Mouse (Mus musculus): Measurements from ENCODE around the gene Esyt2. TPM values are rescaled to one million over a fixed set of nuclear protein-coding genes. Genes with fewer than 3 reads are reported as not detected.

Gene Esyt2
- total RNA-seq, 2 experiments from 2014 or later, result 24.7 to 30.6 TPM

- DNase-seq, result no peak
These were observed 81.1 kb downstream of the Esyt2 start for GRCm38 (mm10) chr12:116362091-116362490.

- DNase-seq, result no peak
These were observed 85.9 kb downstream of the Esyt2 start for GRCm38 (mm10) chr12:116366900-116367299.

GRCm38 (mm10) chr12:116367346-116367745 lies 86.3 kb downstream of the Esyt2 start:
- no peak for DNase-seq

GRCm38 (mm10) chr12:116368857-116369256 lies 87.9 kb downstream of the Esyt2 start:
- no peak for DNase-seq

- no peak for DNase-seq
These were observed 102.1 kb downstream of the Esyt2 start for GRCm38 (mm10) chr12:116383101-116383500.

- no peak for DNase-seq
These were observed 103.0 kb downstream of the Esyt2 start for GRCm38 (mm10) chr12:116383995-116384394.

- no peak for DNase-seq
These were observed 105.8 kb downstream of the Esyt2 start for GRCm38 (mm10) chr12:116386802-116387201.

- DNase-seq, result no peak
These were observed 108.9 kb downstream of the Esyt2 start for GRCm38 (mm10) chr12:116389868-116390267.

- DNase-seq, result no peak
These were observed 113.3 kb downstream of the Esyt2 start for GRCm38 (mm10) chr12:116394327-116394726.

GRCm38 (mm10) chr12:116395312-116395711 lies 114.3 kb downstream of the Esyt2 start:
- DNase-seq, result no peak

- DNase-seq, result no peak
These were observed 115.2 kb downstream of the Esyt2 start for GRCm38 (mm10) chr12:116396072-116396695.

GRCm38 (mm10) chr12:116404012-116404679 lies 123.2 kb downstream of the Esyt2 start:
- no peak for DNase-seq

GRCm38 (mm10) chr12:116405045-116405835 lies 124.2 kb downstream of the Esyt2 start, which contains the start of gene Ncapg2:
Gene Ncapg2 (plus strand): TSS chr12:116405402.
- DNase-seq, result peak; percentile 99

- peak; percentile 17 for DNase-seq
These were observed 124.8 kb downstream of the Esyt2 start for GRCm38 (mm10) chr12:116405836-116406155.

GRCm38 (mm10) chr12:116407883-116408282 lies 126.9 kb downstream of the Esyt2 start:
- no peak for DNase-seq

GRCm38 (mm10) chr12:116414941-116415340 lies 133.9 kb downstream of the Esyt2 start:
- DNase-seq, result no peak

- no peak for DNase-seq
These were observed 135.5 kb downstream of the Esyt2 start for GRCm38 (mm10) chr12:116416514-116416913.

- DNase-seq, result no peak
These were observed 140.7 kb downstream of the Esyt2 start for GRCm38 (mm10) chr12:116421656-116422055.

- DNase-seq, result no peak
These were observed 144.4 kb downstream of the Esyt2 start for GRCm38 (mm10) chr12:116425392-116425791.

- no peak for DNase-seq
These were observed 152.7 kb downstream of the Esyt2 start for GRCm38 (mm10) chr12:116433742-116434141.

GRCm38 (mm10) chr12:116435232-116435631 lies 154.2 kb downstream of the Esyt2 start:
- no peak for DNase-seq

- DNase-seq, result no peak
These were observed 155.1 kb downstream of the Esyt2 start for GRCm38 (mm10) chr12:116436125-116436524.

GRCm38 (mm10) chr12:116438591-116438990 lies 157.6 kb downstream of the Esyt2 start:
- no peak for DNase-seq

All from gastrocnemius, postnatal 10 days (tissue).